Mouse (Mus musculus) G1E (cell line): ENCODE results near the gene Atp2b2.

Experiments
- CTCF ChIP-seq: IDR thresholded peaks from 2 replicates; pipeline ENCODE4 v1.5.1; 2012; ENCODE audit warnings: low read depth, low read length, inconsistent platforms, mixed read lengths
- TAL1 ChIP-seq: conservative IDR thresholded peaks from 2 replicates; pipeline ENCODE4 v1.6.1; 2012; ENCODE audit warnings: low read depth, low read length, inconsistent platforms, mixed read lengths

- no peak for TF ChIP-seq CTCF
- TF ChIP-seq TAL1, result no peak
Observed at GRCm38 (mm10) chr6:113881561-113882243, 160.7 kb downstream of the Atp2b2 start.
